Mouse (Mus musculus) hindbrain, embryonic 11.5 days (tissue): ENCODE data around the gene Kcnma1. TPM values are rescaled to one million over a fixed set of nuclear protein-coding genes. Genes with fewer than 3 reads are reported as not detected.

Experiments
- ATAC-seq: fragments of 200-750 bp; cut with Nextera tagmentation; 2 replicates; pipeline ENCODE4 v1.8.0; 2017; ENCODE audit warnings: mild to moderate bottlenecking, moderate TSS enrichment, moderate library complexity; ENCODE audit not compliant: low FRiP score
- DNase-seq: peaks from one replicate; pipeline ENCODE4 v3.0.0-alpha.2; 2015; ENCODE audit warnings: low spot score
- H3K27ac ChIP-seq: fragments of 300-500 bp; sonication (generic); 2 replicates; pipeline ENCODE4 v1.5.1; 2014; ENCODE audit warnings: mild to moderate bottlenecking, low read depth, low read length
- H3K27me3 ChIP-seq: fragments of 300-500 bp; sonication (generic); 2 replicates; pipeline ENCODE4 v1.6.1; 2014; ENCODE audit warnings: mild to moderate bottlenecking, low read length, moderate library complexity, mixed read lengths; ENCODE audit not compliant: control insufficient read depth, insufficient read depth
- H3K36me3 ChIP-seq: fragments of 300-500 bp; sonication (generic); 2 replicates; pipeline ENCODE4 v1.6.1; 2014; ENCODE audit warnings: mild to moderate bottlenecking, low read length, moderate library complexity, mixed read lengths; ENCODE audit not compliant: control insufficient read depth, insufficient read depth
- H3K4me1 ChIP-seq: fragments of 300-500 bp; sonication (generic); replicated peaks from 2 replicates; pipeline ENCODE4 v1.6.1; 2014; ENCODE audit warnings: low read length, mixed read lengths; ENCODE audit not compliant: control insufficient read depth, insufficient read depth
- H3K4me2 ChIP-seq: fragments of 300-500 bp; sonication (generic); replicated peaks from 2 replicates; pipeline ENCODE4 v1.6.1; 2014; ENCODE audit warnings: mild to moderate bottlenecking, low read depth, low read length
- H3K4me3 ChIP-seq: fragments of 300-500 bp; sonication (generic); 2 replicates; pipeline ENCODE4 v1.5.1; 2014; ENCODE audit warnings: low read depth, low read length
- H3K9ac ChIP-seq: fragments of 300-500 bp; sonication (generic); 2 replicates; pipeline ENCODE4 v1.6.1; 2014; ENCODE audit warnings: low read depth, low read length
- H3K9me3 ChIP-seq: fragments of 300-500 bp; sonication (generic); 2 replicates; pipeline ENCODE4 v1.6.1; 2016; ENCODE audit warnings: low read length; ENCODE audit not compliant: control insufficient read depth
- WGBS: fragments of 180-500 bp; shearing (Covaris S2); extraction: QIAGEN DNeasy Blood & Tissue Kit; methylation state at CpG from one replicate; pipeline ENCODE4 v1.1.7; 2014; 5-methylcytosine and 5-hydroxymethylcytosine counted together
- polyA plus RNA-seq: library from polyadenylated mRNA; unstranded; fragments of >200 nt; fragmentation: Nextera tagmentation; extraction: Ambion mirVana; gene quantifications from 2 replicates; pipeline ENCODE4 v1.2.1, GENCODE M21; 2014

Kcnma1 gene
- polyA plus RNA-seq, 1 experiment from 2014 or later: 1.8 TPM

GRCm38 (mm10) chr14:23877561-23877960 lies 136.7 kb downstream of the Kcnma1 start:
- ATAC-seq (no peak), DNase-seq (no peak)
- Histone ChIP-seq H3K9me3 (no peaks in the 10 kb centered on the region), H3K4me3 (no peak overlapping the region), H3K36me3 (no peaks in the 10 kb centered on the region), H3K4me2 (no peak overlapping the region), H3K4me1 (no peaks in the 10 kb centered on the region), H3K27me3 (no peaks in the 10 kb centered on the region), H3K27ac (no peak overlapping the region), H3K9ac (no peak overlapping the region)
- WGBS: 91% methylated on average over 5 of the region's 5 CpGs

- H3K4me1 ChIP-seq: no peaks in the 10 kb centered on the region
- WGBS: 90% methylated on average over 2 of the region's 2 CpGs
- no peak overlapping the region for H3K27ac ChIP-seq
- no peak overlapping the region for H3K4me2 ChIP-seq
- no peak for DNase-seq
- H3K36me3 ChIP-seq: no peaks in the 10 kb centered on the region
- no peak for ATAC-seq
- no peak overlapping the region for H3K4me3 ChIP-seq
- no peaks in the 10 kb centered on the region for H3K27me3 ChIP-seq
- no peaks in the 10 kb centered on the region for H3K9me3 ChIP-seq
- H3K9ac ChIP-seq: no peak overlapping the region
Observed at GRCm38 (mm10) chr14:23874545-23874944, 139.7 kb downstream of the Kcnma1 start.

- no peak for ATAC-seq
- H3K36me3 ChIP-seq: no peaks in the 10 kb centered on the region
Observed at GRCm38 (mm10) chr14:23857034-23857433, 157.3 kb downstream of the Kcnma1 start.

GRCm38 (mm10) chr14:23854946-23855345 lies 159.3 kb downstream of the Kcnma1 start:
- Histone ChIP-seq H3K27ac (no peak overlapping the region), H3K36me3 (no peaks in the 10 kb centered on the region), H3K27me3 (no peaks in the 10 kb centered on the region), H3K4me3 (no peak overlapping the region), H3K9me3 (no peaks in the 10 kb centered on the region), H3K4me1 (no peaks in the 10 kb centered on the region), H3K9ac (no peak overlapping the region), H3K4me2 (no peak overlapping the region)
- 91% methylated on average over 2 of the region's 2 CpGs for WGBS
- DNase-seq (no peak), ATAC-seq (no peak)

More at GRCm38 (mm10) chr14:23857034-23857433, 157.3 kb downstream of the Kcnma1 start:
- no peak for DNase-seq
- Histone ChIP-seq H3K4me3 (no peak overlapping the region), H3K9me3 (no peaks in the 10 kb centered on the region), H3K9ac (no peak overlapping the region), H3K4me1 (no peaks in the 10 kb centered on the region), H3K27me3 (no peaks in the 10 kb centered on the region), H3K4me2 (no peak overlapping the region), H3K27ac (no peak overlapping the region)
- WGBS: 88% methylated on average over 4 of the region's 4 CpGs

- ATAC-seq: no peak
- WGBS: 32% methylated on average over 6 of the region's 6 CpGs
- no peak overlapping the region for H3K9ac ChIP-seq
Observed at GRCm38 (mm10) chr14:23848529-23849141, 165.7 kb downstream of the Kcnma1 start.

GRCm38 (mm10) chr14:23846706-23847105 lies 167.6 kb downstream of the Kcnma1 start:
- H3K27me3 ChIP-seq: no peaks in the 10 kb centered on the region
- no peak overlapping the region for H3K4me2 ChIP-seq
- ATAC-seq (no peak), DNase-seq (no peak)
- H3K36me3 ChIP-seq: no peaks in the 10 kb centered on the region
- no peak overlapping the region for H3K4me3 ChIP-seq
- H3K9ac ChIP-seq: no peak overlapping the region
- H3K27ac ChIP-seq: no peak overlapping the region
- 91% methylated on average over 4 of the region's 4 CpGs for WGBS
- H3K4me1 ChIP-seq: 0 out of 2 replicates have a peak, but pooled peaks cover 2% of the 10 kb centered on the region
- no peaks in the 10 kb centered on the region for H3K9me3 ChIP-seq

More at GRCm38 (mm10) chr14:23848529-23849141, 165.7 kb downstream of the Kcnma1 start:
- H3K4me3 ChIP-seq: no peak overlapping the region
- H3K4me2 ChIP-seq: no peak overlapping the region
- H3K9me3 ChIP-seq: no peaks in the 10 kb centered on the region
- DNase-seq: no peak
- H3K36me3 ChIP-seq: no peaks in the 10 kb centered on the region
- H3K4me1 ChIP-seq: 0 out of 2 replicates have a peak, but pooled peaks cover 2% of the 10 kb centered on the region
- H3K27ac ChIP-seq: no peak overlapping the region
- H3K27me3 ChIP-seq: no peaks in the 10 kb centered on the region

GRCm38 (mm10) chr14:23842025-23842424 lies 172.3 kb downstream of the Kcnma1 start:
- no peak overlapping the region for H3K9ac ChIP-seq
- H3K27ac ChIP-seq: no peak overlapping the region
- no peak overlapping the region for H3K4me2 ChIP-seq
- H3K9me3 ChIP-seq: no peaks in the 10 kb centered on the region
- DNase-seq (no peak), ATAC-seq (no peak)
- H3K4me1 ChIP-seq: no peaks in the 10 kb centered on the region
- no peak overlapping the region for H3K4me3 ChIP-seq
- no peaks in the 10 kb centered on the region for H3K36me3 ChIP-seq
- no peaks in the 10 kb centered on the region for H3K27me3 ChIP-seq
- 84% methylated on average over 3 of the region's 3 CpGs for WGBS

- no peaks in the 10 kb centered on the region for H3K4me1 ChIP-seq
- H3K4me3 ChIP-seq: no peak overlapping the region
- no peaks in the 10 kb centered on the region for H3K9me3 ChIP-seq
- no peak overlapping the region for H3K9ac ChIP-seq
- no peak overlapping the region for H3K4me2 ChIP-seq
- DNase-seq (no peak), ATAC-seq (no peak)
- H3K27me3 ChIP-seq: no peaks in the 10 kb centered on the region
- H3K36me3 ChIP-seq: no peaks in the 10 kb centered on the region
- whole genome bisulfite sequencing: 76% methylated on average over 5 of the region's 5 CpGs
- H3K27ac ChIP-seq: no peak overlapping the region
Observed at GRCm38 (mm10) chr14:23839613-23840012, 174.7 kb downstream of the Kcnma1 start.

- Histone ChIP-seq H3K4me3 (no peak overlapping the region), H3K9me3 (no peaks in the 10 kb centered on the region), H3K36me3 (no peaks in the 10 kb centered on the region), H3K9ac (no peak overlapping the region), H3K4me1 (no peaks in the 10 kb centered on the region), H3K27me3 (no peaks in the 10 kb centered on the region), H3K4me2 (no peak overlapping the region), H3K27ac (no peak overlapping the region)
- DNase-seq (no peak), ATAC-seq (no peak)
- 35% methylated on average over 10 of the region's 10 CpGs for WGBS
Observed at GRCm38 (mm10) chr14:23835387-23836111, 178.7 kb downstream of the Kcnma1 start.
